ENCODE assay signal across 8 mouse cellular contexts in the genomic region with DNA sequence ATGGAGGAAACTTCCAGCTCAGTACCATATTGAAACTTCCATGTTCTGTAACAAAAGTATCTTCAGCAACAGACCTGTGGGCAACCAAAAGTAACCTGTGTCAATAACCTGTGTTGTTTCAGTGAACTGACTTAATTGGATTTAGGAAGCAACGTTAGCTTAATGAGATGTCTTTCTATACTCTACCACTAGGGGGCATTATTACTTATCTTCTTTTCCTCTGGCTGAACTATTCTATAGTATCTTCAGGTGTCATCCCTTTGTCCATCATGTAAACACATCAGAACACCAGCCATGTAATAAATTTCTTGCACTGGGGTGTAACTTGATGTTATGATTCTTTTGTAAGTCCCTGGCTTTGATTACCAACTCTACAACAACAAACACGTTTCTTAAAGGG. TPM values are rescaled to one million over a fixed set of nuclear protein-coding genes. Genes with fewer than 3 reads are reported as not detected.
A peak's percentile ranks its signal among the peaks of the same experiment; 100 is the strongest.
DNase-seq lines count a peak whose midpoint lies in the region; ATAC-seq and TF ChIP-seq lines count a peak whose summit lies in the region.

No protein-coding gene starts in this region.

- no peak for ATAC-seq in kidney, postnatal 0 days (replicated peaks; ENCODE audit: low FRiP score, low read depth)

- DNase-seq in kidney, postnatal 0 days (ENCODE audit: low spot score): peak; percentile 77
- no peak for DNase-seq in kidney, adult 11 months
- peak; percentile 56 for DNase-seq in c-Kit-negative CD71-positive TER-119-positive erythroid progenitor cells, embryonic 14.5 days (ENCODE audit: low read depth, low spot score)
- peak; percentile 10 for DNase-seq in lung, postnatal 36 days
- no peak for DNase-seq in natural killer cell, adult 2 months (ENCODE audit: low spot score in 2 of 2)
- DNase-seq in heart, embryonic 10.5 days (ENCODE audit: low spot score): no peak
- no peak for DNase-seq in right cerebral cortex, postnatal 10 days (ENCODE audit: low spot score in 2 of 2)

- no peaks in the 10 kb centered on the region for H3K27me3 ChIP-seq in kidney, postnatal 0 days (ENCODE audit: insufficient read depth, low read length)
- H3K27me3 ChIP-seq in E14TG2a.4 (ENCODE audit: insufficient read depth, low read length): no peaks in the 10 kb centered on the region
- no peaks in the 10 kb centered on the region for H3K27me3 ChIP-seq in heart, embryonic 10.5 days (ENCODE audit: insufficient read depth, poor library complexity, severe bottlenecking)

- TF ChIP-seq CTCF in kidney, postnatal 0 days (IDR thresholded peaks at IDR 0.05; ENCODE audit: low read depth): peak; percentile 73
- peak; percentile 67 for TF ChIP-seq CTCF in E14TG2a.4 (conservative IDR thresholded peaks at IDR 0.05; ENCODE audit: low read length)

- H3K4me2 ChIP-seq in kidney, postnatal 0 days (ENCODE audit: low read length): no peak overlapping the region

- no peaks in the 10 kb centered on the region for H3K4me1 ChIP-seq in kidney, postnatal 0 days (replicated peaks; ENCODE audit: insufficient read depth, low read length)
- H3K4me1 ChIP-seq in E14TG2a.4 (replicated peaks; ENCODE audit: low read depth, low read length): no peaks in the 10 kb centered on the region; the same call in 1 of the 2 replicates
- H3K4me1 ChIP-seq in heart, embryonic 10.5 days: 0 out of 2 replicates have a peak, but pooled peaks cover 6% of the 10 kb centered on the region

- H3K27ac ChIP-seq in kidney, postnatal 0 days: no peak overlapping the region
- no peak overlapping the region for H3K27ac ChIP-seq in heart, embryonic 10.5 days

- no peak overlapping the region for H3K4me3 ChIP-seq in kidney, postnatal 0 days (replicated peaks; ENCODE audit: low read depth, low read length)
- H3K4me3 ChIP-seq in E14TG2a.4 (replicated peaks; ENCODE audit: low read length): no peak overlapping the region
- no peak overlapping the region for H3K4me3 ChIP-seq in heart, embryonic 10.5 days

- 39% methylated on average over 2 of the region's 2 CpGs for WGBS in kidney, postnatal 0 days
- WGBS in heart, embryonic 10.5 days: 40% methylated on average over 2 of the region's 2 CpGs

- no peak overlapping the region for H3K9ac ChIP-seq in kidney, postnatal 0 days (ENCODE audit: low read depth, low read length)

- H3K9me3 ChIP-seq in kidney, postnatal 0 days (replicated peaks; ENCODE audit: low read length): no peaks in the 10 kb centered on the region
- no peaks in the 10 kb centered on the region for H3K9me3 ChIP-seq in E14TG2a.4 (ENCODE audit: low read length)
- H3K9me3 ChIP-seq in heart, embryonic 10.5 days: no peaks in the 10 kb centered on the region

- no peaks in the 10 kb centered on the region for H3K36me3 ChIP-seq in kidney, postnatal 0 days (ENCODE audit: insufficient read depth, low read length)
- H3K36me3 ChIP-seq in E14TG2a.4 (ENCODE audit: insufficient read depth, low read length): no peaks in the 10 kb centered on the region
- H3K36me3 ChIP-seq in heart, embryonic 10.5 days: no peaks in the 10 kb centered on the region

RNA-seq across cellular contexts. Expression of a gene that starts 4.8 kb away (rescaled TPM):
- polyA plus RNA-seq in kidney, postnatal 0 days (2015; fragmentation: Nextera tagmentation; extraction: Ambion mirVana): not detected in 2 replicates
- not detected in 2 replicates for polyA plus RNA-seq in heart, embryonic 10.5 days (2016; fragmentation: Nextera tagmentation; extraction: Ambion mirVana)

Comparison
In these comparisons a context has a peak if more than half of its experiments do, and no peak if none do; other contexts are left out.
1. DNase-seq: peak in kidney, postnatal 0 days (single experiment), c-Kit-negative CD71-positive TER-119-positive erythroid progenitor cells, embryonic 14.5 days (single experiment) and lung, postnatal 36 days (single experiment); none in kidney, adult 11 months (single experiment), natural killer cell, adult 2 months (0 of 2), heart, embryonic 10.5 days (single experiment) and right cerebral cortex, postnatal 10 days (0 of 2).